Mouse (Mus musculus) urinary bladder, postnatal 10 days (tissue): Measurements from ENCODE around the gene Gm26620.
A peak's percentile ranks its signal among the peaks of the same experiment; 100 is the strongest.

Source experiments
- DNase-seq: peaks from one replicate; pipeline ENCODE4 v3.0.0; 2022; ENCODE audit warnings: low spot score

The Gm26620 gene

DNA sequence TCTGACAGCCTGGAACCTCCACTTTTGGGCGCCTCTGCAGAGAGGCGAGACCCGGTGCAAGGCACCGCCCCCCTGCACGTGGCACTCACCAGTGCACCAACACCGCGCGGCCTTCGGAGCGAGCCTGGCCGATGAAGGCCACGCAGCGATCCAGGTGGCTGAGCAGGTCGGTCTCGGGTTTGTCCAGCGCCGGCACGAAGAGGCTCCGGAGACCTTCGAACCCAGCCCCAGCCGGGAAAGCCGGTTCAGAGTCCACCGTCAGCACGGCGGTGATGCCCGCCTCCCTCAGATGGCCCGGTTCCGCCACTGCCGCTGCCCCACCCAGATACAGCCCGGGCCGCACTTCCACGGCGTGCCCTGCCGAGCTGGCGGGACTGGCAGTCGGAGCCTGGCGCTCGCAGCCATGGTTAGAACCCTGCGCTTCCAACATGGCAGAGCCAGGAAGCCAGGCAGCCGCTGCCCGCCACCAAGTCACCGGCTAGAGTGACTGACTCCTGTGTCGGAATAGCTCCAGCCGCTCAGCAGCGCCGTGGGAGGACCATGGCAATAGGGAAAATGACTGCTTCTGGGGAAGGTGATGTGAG lies at the start of gene Gm26620, which contains the start of gene Dusp12:
TSS of gene Gm26620 (plus strand) at position 88 of the 584 bp plus-strand sequence.
TSS of gene Dusp12 (minus strand) at position 563 of the 584 bp plus-strand sequence.
- no peak for DNase-seq

GRCm38 (mm10) chr1:170839685-170840084 lies 45.2 kb upstream of the Gm26620 start:
- DNase-seq = no peak

DNA sequence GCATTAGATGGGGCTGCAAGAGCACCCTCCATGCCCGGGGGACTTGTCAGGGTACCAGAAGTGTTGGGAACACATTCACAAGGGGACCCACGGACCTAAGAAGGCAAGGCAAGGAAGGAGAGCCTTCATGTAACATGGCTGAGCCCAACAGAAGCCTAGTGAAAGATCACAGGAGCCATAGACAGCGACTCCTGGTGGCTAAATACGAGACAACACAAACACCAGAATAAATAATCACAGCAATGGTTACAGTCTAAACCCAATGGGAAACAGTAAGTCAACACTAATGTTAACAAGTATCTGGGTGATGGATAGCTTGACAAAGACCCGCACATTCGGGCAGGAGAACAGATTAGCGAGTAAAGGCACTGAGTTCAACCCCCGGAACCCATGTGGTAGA lies 40.5 kb upstream of the Gm26620 start:
- DNase-seq = no peak

GRCm38 (mm10) chr1:170845448-170846307 lies 39.2 kb upstream of the Gm26620 start:
- no peak for DNase-seq

DNA sequence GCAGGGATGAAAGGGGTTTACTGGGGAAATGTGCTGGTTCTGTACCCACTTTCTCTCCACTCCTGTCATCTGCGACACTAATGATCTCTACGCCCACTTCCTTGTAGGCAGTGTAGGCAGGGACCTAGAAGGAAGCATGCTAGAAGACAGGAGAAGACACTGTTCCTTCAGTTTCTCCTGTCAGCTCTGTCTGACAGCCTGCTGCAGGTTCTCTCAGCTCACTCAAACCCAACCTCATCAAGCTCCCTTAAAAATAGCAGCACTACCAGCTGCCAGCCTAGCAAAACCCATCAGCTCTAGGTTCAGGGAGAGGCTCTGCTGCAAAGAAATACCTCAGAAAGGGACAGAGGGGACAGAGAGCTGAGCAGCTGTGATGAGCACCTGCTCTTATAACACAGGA lies 34.9 kb upstream of the Gm26620 start:
- DNase-seq = no peak

- DNase-seq = no peak
Measured at GRCm38 (mm10) chr1:170850637-170851624, 33.9 kb upstream of the Gm26620 start.

DNA sequence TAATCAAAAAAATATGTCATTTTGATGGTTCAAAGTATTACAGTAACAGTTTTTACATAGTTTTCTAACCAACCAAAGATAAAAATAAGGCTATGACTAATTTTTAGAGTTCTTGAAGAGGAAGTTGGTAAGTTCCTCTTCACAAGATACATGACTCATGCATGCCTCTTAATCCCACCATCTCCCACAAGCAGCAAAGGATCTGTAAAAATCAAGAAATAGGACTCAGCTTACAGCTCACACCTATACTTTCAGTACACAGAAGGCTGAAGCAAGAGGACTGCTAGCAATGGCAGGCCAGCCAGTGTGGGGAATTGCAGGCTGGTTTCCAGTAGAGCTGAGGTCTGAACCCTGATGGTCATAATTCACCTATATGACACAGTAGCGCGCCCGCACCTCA lies 31.3 kb upstream of the Gm26620 start:
- no peak for DNase-seq

- DNase-seq = no peak
Measured at GRCm38 (mm10) chr1:170855056-170855760, 29.7 kb upstream of the Gm26620 start.

GRCm38 (mm10) chr1:170857369-170857768 lies 27.5 kb upstream of the Gm26620 start:
- no peak for DNase-seq

- no peak for DNase-seq
Measured at GRCm38 (mm10) chr1:170858872-170859271, 26.0 kb upstream of the Gm26620 start.

DNA sequence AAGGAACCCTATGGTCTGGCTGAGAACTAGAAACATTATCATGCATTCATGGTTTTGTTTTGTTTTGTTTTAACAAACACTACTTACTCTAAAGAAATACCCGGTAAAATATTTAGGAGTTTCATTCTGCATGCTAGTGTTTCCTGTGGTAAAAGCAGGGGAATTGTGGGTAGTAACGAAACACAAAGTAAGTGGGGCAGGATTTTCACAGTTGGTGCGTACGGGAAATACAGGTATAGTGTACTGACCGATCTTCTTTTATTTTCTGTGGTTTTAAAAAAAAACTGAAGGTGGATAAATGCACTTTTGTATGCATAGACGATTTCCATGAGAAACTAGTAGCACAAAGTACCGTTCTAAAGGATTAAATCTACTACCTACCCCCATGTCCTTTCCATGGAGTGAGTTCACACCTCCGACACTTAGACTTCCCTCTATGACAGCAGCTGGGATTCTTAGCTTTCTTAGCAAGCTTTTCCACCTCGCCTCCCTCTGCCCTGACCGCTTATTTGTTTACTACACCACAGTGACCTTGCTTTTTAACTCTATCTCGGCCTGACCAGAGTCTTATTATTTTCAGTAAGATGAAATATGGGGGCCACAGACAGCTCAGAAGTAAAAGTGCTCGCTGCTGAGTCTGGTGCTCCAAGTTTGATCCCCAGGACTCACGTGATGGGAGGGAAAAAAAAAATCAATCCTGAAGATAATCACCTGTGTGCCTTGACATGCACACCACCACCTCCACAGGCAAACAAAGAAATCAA lies 23.0 kb upstream of the Gm26620 start:
- no peak for DNase-seq

- no peak for DNase-seq
Measured at GRCm38 (mm10) chr1:170862435-170862717, 22.5 kb upstream of the Gm26620 start.

DNA sequence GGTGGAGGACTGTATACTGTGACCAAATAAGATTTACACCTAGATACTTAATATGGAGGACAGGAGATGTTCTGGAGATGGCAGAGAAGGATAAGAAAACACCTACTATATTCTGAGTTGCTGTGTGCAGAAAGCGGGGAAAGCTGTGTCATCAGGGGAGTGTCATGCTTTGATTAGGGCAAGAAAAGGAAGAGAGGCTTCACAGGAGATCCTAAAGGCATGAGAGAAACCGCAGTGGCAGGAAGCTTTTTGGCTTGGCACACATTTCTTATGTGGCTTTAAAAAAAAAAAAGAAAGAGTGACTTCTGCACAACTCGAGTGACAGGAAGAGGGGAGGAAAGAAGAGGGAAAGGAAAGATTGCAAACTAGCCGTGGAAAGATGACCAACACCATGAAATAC lies 21.8 kb upstream of the Gm26620 start:
- DNase-seq = no peak

- no peak for DNase-seq
Measured at GRCm38 (mm10) chr1:170864234-170864633, 20.6 kb upstream of the Gm26620 start.

GRCm38 (mm10) chr1:170864754-170865153 lies 20.1 kb upstream of the Gm26620 start:
- no peak for DNase-seq

DNA sequence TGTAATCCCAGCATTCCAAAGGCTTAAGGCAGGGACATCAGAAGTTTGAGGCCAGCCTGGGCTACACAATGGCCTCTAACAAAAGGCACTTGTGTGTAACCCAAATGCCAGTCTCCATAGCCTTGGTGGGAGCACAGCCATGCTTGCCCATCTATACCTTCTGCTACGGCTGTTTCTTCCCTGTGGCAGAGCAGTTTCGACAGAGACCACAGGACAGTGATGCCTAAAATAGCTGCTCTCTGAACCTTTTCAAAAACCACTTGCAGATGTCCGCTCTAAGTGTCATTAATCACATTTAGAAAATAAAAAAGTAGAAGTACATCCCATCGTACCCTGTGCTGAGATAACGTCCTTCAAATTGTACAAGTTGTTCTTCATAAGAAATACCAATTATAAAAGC lies 19.5 kb upstream of the Gm26620 start:
- no peak for DNase-seq

DNA sequence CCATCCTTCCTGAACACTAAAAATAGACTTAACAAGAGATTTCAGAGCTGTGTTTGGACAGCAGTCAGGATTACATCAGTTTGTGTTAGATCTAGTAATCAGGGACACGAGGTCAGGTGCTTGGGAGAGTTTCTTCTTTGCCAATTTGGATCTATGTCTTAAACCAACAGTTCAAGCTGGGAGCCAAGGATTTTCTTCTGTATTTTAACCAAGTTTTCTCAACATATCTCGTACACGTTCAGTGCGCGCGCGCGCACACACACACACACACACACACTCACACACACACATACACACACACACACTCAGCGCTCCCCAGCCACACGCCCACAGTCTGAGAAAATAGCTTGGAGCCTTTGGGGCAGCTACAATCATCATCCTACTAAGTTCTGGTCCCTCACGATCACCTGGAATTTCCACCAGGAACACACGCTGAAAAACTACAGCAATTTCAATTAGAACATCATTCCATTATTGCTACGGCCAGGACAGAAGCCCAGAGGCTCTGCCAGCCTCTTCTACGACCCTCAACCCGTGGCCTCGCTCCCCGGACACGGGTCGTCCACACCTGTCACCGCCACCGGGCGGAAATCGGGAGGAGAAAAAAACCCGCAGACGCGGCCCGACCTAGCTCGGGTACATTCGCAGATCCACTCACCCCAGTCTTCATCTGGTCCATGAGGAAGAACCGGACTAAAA lies 17.7 kb upstream of the Gm26620 start:
- no peak for DNase-seq

- DNase-seq = peak; percentile 93
Measured at GRCm38 (mm10) chr1:170867691-170868105, 17.2 kb upstream of the Gm26620 start, which contains the start of gene Atf6. Gene Atf6, minus strand, starts transcription at chr1:170867771.

- no peak for DNase-seq
Measured at GRCm38 (mm10) chr1:170868107-170868904, 16.6 kb upstream of the Gm26620 start.

- DNase-seq = no peak
Measured at GRCm38 (mm10) chr1:170868905-170869283, 16.0 kb upstream of the Gm26620 start.
